Mouse (Mus musculus): ENCODE measurements around the gene Actr1b. TPM values are rescaled to one million over a fixed set of nuclear protein-coding genes. Genes with fewer than 3 reads are reported as not detected.
A peak's percentile ranks its signal among the peaks of the same experiment; 100 is the strongest.

The Actr1b gene
- polyA plus RNA-seq (2015; fragmentation: Nextera tagmentation; extraction: Ambion mirVana), result 107 and 110 TPM in 2 replicates

DNA sequence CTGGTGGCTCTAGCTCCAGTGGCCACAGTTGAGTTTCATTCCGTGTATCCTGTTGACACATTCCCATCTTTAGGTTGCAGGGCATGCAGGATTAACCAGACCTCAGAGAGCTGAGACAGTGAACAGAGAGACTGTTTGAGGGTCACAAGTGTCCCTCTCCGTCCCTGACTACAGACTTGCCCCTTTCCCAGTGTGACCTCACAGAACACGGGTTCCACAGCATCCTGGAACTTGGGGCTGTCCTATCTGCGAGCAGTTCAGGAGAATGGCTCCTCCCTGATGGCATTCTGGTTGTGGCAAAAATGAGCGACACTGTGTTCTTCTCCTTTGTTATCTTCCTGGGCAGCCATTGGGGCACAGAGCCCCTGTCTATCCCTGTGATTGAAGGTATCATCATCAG is at the start of gene Actr1b:
TSS of gene Actr1b (minus strand) at position 112 of the 400 bp plus-strand sequence.
- Histone ChIP-seq H3K4me3 (no peak within 1 kb of the TSS), H3K4me1 (replicated peaks) (0 out of 2 replicates have a peak, but pooled peaks cover under 1% of the 10 kb centered on the region), H3K27me3 (no peaks in the 10 kb centered on the region), H3K9ac (no peak within 1 kb of the TSS), H3K9me3 (no peaks in the 10 kb centered on the region), H3K36me3 (no peaks in the 10 kb centered on the region), H3K4me2 (no peak within 1 kb of the TSS), H3K27ac (replicated peaks) (no peak within 1 kb of the TSS)
- WGBS, result 79% methylated on average over 5 of the region's 5 CpGs
- ATAC-seq (ENCODE audit: low FRiP score, low read depth), result no peak

- H3K27ac ChIP-seq (replicated peaks), result no peak within 1 kb of the TSS
- no peak for ATAC-seq (ENCODE audit: low FRiP score, low read depth)
- 80% methylated on average over 11 of the region's 11 CpGs for WGBS
- H3K9ac ChIP-seq, result no peak within 1 kb of the TSS
- H3K9me3 ChIP-seq, result no peaks in the 10 kb centered on the region
- no peaks in the 10 kb centered on the region for H3K27me3 ChIP-seq
- H3K4me3 ChIP-seq, result no peak within 1 kb of the TSS
- H3K4me2 ChIP-seq, result no peak within 1 kb of the TSS
- no peaks in the 10 kb centered on the region for H3K4me1 ChIP-seq (replicated peaks)
- H3K36me3 ChIP-seq, result no peaks in the 10 kb centered on the region
Observed at GRCm38 (mm10) chr1:36761568-36761967, 47.3 kb upstream of the Actr1b start, which contains the start of gene Zap70. Zap70 (plus strand) TSS chr1:36761798.

DNA sequence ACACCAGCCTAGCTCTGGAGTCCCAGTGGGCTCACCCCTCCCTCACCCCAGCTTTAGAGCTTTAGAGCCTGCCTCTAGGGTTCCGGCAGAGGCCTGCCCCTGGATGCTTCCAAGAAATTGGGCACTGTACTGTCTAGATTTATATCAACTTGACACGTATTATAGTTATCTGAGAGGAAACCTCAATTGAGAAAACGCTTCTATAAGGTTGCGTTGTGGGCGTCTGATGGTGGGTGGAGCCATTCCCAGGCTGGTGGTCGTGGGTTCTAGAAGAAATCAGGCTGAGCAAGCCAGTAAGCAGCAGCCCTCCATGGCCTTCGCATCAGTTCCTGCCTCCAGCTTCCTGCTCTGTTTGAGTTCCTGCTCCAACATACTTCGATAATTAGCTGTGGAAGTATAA is 46.8 kb upstream of the Actr1b start:
- no peak overlapping the region for H3K27ac ChIP-seq (replicated peaks)
- H3K9ac ChIP-seq, result no peak overlapping the region
- no peak overlapping the region for H3K4me2 ChIP-seq
- H3K9me3 ChIP-seq, result no peaks in the 10 kb centered on the region
- no peak for ATAC-seq (ENCODE audit: low FRiP score, low read depth)
- WGBS, result 90% methylated on average over 8 of the region's 8 CpGs
- no peaks in the 10 kb centered on the region for H3K4me1 ChIP-seq (replicated peaks)
- no peak overlapping the region for H3K4me3 ChIP-seq
- H3K27me3 ChIP-seq, result no peaks in the 10 kb centered on the region
- H3K36me3 ChIP-seq, result no peaks in the 10 kb centered on the region

DNA sequence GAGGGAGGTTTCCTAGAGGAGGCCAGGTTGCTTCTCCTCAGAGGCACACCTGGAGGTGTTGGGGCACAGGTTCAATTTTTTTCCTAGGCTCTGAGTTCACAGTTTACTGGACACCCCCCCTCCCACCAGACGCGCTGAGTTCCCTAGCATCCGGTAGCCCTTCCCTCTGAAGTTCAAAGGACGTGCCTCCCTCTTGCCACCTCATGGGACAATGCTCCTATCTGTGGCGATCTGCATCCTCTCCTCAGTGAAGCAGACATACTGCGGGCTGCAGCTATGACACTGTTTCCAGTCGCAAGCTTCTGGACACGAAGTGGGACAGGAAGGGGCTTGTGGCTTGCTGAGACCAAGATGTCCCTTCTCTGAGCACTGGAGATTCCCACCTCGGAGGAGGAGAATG is 46.2 kb upstream of the Actr1b start:
- WGBS, result 87% methylated on average over 9 of the region's 9 CpGs

DNA sequence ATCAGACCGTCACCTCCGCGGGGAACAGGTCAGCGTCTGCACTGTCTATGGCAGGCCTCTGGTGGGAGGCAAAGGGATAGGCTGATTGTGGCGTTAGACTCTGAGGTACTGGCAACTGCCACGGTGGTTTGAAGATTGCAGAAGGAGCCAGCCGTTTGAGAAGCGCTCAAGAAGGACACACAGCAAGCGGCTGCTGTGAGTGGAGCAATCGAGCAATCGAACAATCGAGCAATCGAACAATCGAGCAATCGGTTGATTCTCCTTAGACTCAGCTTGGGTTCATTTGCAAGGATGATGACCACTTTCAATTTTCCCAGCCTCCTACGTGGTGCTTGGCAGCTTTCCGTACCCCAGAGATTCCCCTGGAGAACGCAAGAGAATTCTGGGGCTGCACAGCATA is 44.9 kb upstream of the Actr1b start:
- H3K27ac ChIP-seq (replicated peaks), result no peak overlapping the region
- H3K4me2 ChIP-seq, result no peak overlapping the region
- no peaks in the 10 kb centered on the region for H3K36me3 ChIP-seq
- H3K27me3 ChIP-seq, result no peaks in the 10 kb centered on the region
- H3K4me1 ChIP-seq (replicated peaks), result no peaks in the 10 kb centered on the region
- no peak overlapping the region for H3K9ac ChIP-seq
- no peak for ATAC-seq (ENCODE audit: low FRiP score, low read depth)
- H3K9me3 ChIP-seq, result no peaks in the 10 kb centered on the region
- WGBS, result 86% methylated on average over 18 of the region's 18 CpGs
- H3K4me3 ChIP-seq, result no peak overlapping the region

More for the DNA sequence above, 46.2 kb upstream of the Actr1b start:
- ATAC-seq (ENCODE audit: low FRiP score, low read depth), result no peak
- Histone ChIP-seq H3K4me2 (no peak overlapping the region), H3K9ac (no peak overlapping the region), H3K36me3 (no peaks in the 10 kb centered on the region), H3K4me1 (replicated peaks) (no peaks in the 10 kb centered on the region), H3K4me3 (no peak overlapping the region), H3K27ac (replicated peaks) (no peak overlapping the region), H3K9me3 (no peaks in the 10 kb centered on the region), H3K27me3 (no peaks in the 10 kb centered on the region)

DNA sequence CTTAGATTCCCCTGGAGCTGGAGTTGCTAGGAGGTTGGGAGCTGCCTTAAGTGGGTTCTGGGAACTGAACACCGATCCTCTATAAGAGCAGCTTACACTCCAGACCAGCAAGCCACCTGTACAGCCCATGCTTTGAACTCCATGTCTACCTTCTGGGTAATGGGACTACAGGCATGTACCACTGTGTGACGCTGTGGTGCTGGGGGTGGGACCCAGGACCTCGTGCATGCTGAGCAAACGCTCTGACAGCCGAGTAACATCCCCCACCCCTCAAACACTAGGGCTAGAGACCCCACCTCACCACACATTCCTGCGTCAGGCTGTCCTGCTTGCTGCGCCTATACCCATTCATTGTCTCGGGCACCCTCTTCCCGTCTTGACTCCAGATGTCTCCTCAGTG is 44.3 kb upstream of the Actr1b start:
- H3K27ac ChIP-seq (replicated peaks), result no peak overlapping the region
- ATAC-seq (ENCODE audit: low FRiP score, low read depth), result no peak
- H3K9me3 ChIP-seq, result no peaks in the 10 kb centered on the region
- H3K4me1 ChIP-seq (replicated peaks), result no peaks in the 10 kb centered on the region
- H3K27me3 ChIP-seq, result no peaks in the 10 kb centered on the region
- no peak overlapping the region for H3K4me3 ChIP-seq
- WGBS, result 89% methylated on average over 9 of the region's 9 CpGs
- no peak overlapping the region for H3K9ac ChIP-seq
- H3K4me2 ChIP-seq, result no peak overlapping the region
- H3K36me3 ChIP-seq, result no peaks in the 10 kb centered on the region

GRCm38 (mm10) chr1:36753932-36754675 is 39.9 kb upstream of the Actr1b start:
- no peaks in the 10 kb centered on the region for H3K36me3 ChIP-seq
- no peaks in the 10 kb centered on the region for H3K9me3 ChIP-seq
- no peak overlapping the region for H3K4me3 ChIP-seq
- no peaks in the 10 kb centered on the region for H3K4me1 ChIP-seq (replicated peaks)
- H3K4me2 ChIP-seq, result no peak overlapping the region
- H3K27ac ChIP-seq (replicated peaks), result no peak overlapping the region
- no peak for ATAC-seq (ENCODE audit: low FRiP score, low read depth)
- H3K9ac ChIP-seq, result no peak overlapping the region
- WGBS, result 87% methylated on average over 6 of the region's 6 CpGs
- no peaks in the 10 kb centered on the region for H3K27me3 ChIP-seq

DNA sequence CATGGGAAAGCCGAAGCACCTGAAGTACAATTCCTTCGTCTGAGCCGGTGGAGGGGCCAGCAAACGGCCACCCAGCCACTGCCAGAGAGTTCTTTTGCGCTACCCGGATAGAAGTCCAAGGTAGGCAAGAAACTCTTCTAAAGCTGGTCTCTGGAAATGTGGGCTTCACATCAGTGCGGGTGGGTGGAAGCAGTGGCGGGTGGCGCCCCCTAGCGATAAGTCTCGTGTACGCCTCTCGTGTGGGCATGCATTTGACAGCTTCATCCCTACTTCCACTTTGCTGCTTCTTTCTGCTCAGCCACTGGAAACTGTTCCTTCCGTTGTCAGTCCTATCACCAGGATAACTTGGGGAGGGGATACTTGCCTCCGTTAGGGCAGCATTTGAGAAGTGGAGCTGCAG is 32.2 kb upstream of the Actr1b start:
- peaks cover 13% of the 10 kb centered on the region for H3K4me1 ChIP-seq (replicated peaks)
- no peaks in the 10 kb centered on the region for H3K9me3 ChIP-seq
- ATAC-seq (ENCODE audit: low FRiP score, low read depth), result no peak
- no peak overlapping the region for H3K4me2 ChIP-seq
- WGBS, result 41% methylated on average over 15 of the region's 15 CpGs
- no peaks in the 10 kb centered on the region for H3K27me3 ChIP-seq
- no peak overlapping the region for H3K9ac ChIP-seq
- H3K4me3 ChIP-seq, result no peak overlapping the region
- no peak overlapping the region for H3K27ac ChIP-seq (replicated peaks)
- H3K36me3 ChIP-seq, result no peaks in the 10 kb centered on the region

DNA sequence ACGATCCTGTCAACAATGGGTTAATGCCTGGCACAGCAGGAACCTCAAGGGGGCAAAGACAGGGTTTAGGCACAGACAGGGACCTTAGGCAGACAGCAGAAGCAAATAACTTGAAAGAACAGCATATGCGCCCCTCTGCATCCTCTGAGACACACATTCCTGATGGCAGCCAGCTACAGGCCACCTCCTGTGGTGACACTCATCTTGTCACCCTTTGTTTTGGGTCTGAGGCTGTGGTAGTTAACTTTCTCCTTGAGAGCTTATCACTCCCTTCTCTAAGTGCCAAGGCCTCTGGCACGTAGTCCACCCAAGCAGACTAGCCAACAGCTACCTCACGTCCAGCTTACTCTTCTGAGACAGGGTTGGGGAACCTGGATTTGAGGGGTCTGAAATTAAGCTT is 31.4 kb upstream of the Actr1b start:
- Histone ChIP-seq H3K27me3 (no peaks in the 10 kb centered on the region), H3K4me1 (replicated peaks) (peaks cover 13% of the 10 kb centered on the region), H3K27ac (replicated peaks) (no peak overlapping the region), H3K36me3 (no peaks in the 10 kb centered on the region), H3K4me3 (no peak overlapping the region), H3K9ac (no peak overlapping the region), H3K9me3 (no peaks in the 10 kb centered on the region), H3K4me2 (no peak overlapping the region)
- 43% methylated on average over 4 of the region's 4 CpGs for WGBS
- ATAC-seq (ENCODE audit: low FRiP score, low read depth), result no peak

DNA sequence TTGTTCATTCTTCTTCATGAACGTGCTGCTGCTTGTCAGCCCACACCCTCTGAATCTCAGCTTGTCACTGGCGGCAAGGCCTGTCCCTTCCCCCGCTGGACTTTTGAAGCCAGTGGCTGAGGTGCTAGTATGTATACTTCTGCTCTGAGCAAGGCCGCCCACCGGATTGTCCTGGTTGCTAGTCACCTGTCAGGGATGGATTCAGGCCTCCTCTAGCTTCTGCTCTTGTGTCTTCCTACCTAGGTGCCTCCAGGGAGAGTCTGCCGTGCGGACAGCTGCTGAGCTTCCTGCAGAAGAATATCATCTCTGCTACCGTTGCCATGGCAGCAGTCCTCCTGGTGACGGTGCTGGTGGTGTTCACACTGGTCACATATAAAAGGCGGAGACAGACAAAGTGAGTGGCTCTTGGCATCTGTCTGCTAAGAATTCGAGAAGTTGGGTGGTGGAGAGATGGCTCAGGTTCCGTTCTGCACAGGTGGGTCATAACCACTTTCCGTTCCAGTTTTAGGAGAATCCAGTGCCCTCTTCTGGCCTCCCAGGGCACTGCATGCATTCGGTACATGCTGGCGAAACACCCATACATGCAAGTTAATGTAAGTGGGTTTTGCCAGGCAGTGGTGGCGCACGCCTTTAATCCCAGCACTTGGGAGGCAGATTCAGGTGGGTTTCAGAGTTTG is 30.2 kb upstream of the Actr1b start:
- Histone ChIP-seq H3K9me3 (no peaks in the 10 kb centered on the region), H3K27me3 (no peaks in the 10 kb centered on the region), H3K4me3 (peak overlapping the region; percentile 31), H3K27ac (replicated peaks) (peak overlapping the region; percentile 52), H3K9ac (no peak overlapping the region), H3K4me2 (peak overlapping the region; percentile 56), H3K4me1 (replicated peaks) (peaks cover 13% of the 10 kb centered on the region), H3K36me3 (no peaks in the 10 kb centered on the region)
- WGBS, result 18% methylated on average over 17 of the region's 17 CpGs
- peak; percentile 85 for ATAC-seq (ENCODE audit: low FRiP score, low read depth)

GRCm38 (mm10) chr1:36743046-36743445 is 28.8 kb upstream of the Actr1b start:
- no peak overlapping the region for H3K9ac ChIP-seq
- H3K36me3 ChIP-seq, result no peaks in the 10 kb centered on the region
- no peak for ATAC-seq (ENCODE audit: low FRiP score, low read depth)
- H3K9me3 ChIP-seq, result no peaks in the 10 kb centered on the region
- no peak overlapping the region for H3K4me3 ChIP-seq
- no peak overlapping the region for H3K4me2 ChIP-seq
- no peak overlapping the region for H3K27ac ChIP-seq (replicated peaks)
- peaks cover 13% of the 10 kb centered on the region for H3K4me1 ChIP-seq (replicated peaks)
- H3K27me3 ChIP-seq, result no peaks in the 10 kb centered on the region
- WGBS, result 83% methylated on average over 9 of the region's 9 CpGs

GRCm38 (mm10) chr1:36739231-36739630 is 25.0 kb upstream of the Actr1b start:
- H3K27ac ChIP-seq (replicated peaks), result no peak overlapping the region
- peaks cover 6% of the 10 kb centered on the region for H3K4me1 ChIP-seq (replicated peaks)
- H3K27me3 ChIP-seq, result no peaks in the 10 kb centered on the region
- no peak overlapping the region for H3K9ac ChIP-seq
- H3K4me2 ChIP-seq, result no peak overlapping the region
- H3K9me3 ChIP-seq, result no peaks in the 10 kb centered on the region
- no peak overlapping the region for H3K4me3 ChIP-seq
- H3K36me3 ChIP-seq, result no peaks in the 10 kb centered on the region
- 75% methylated on average over 5 of the region's 5 CpGs for WGBS
- ATAC-seq (ENCODE audit: low FRiP score, low read depth), result no peak

Data from hindbrain, embryonic 15.5 days (tissue).